Mouse (Mus musculus) MEL (cell line): ENCODE results near the gene Sbk2.

Experiments
- CTCF ChIP-seq, 3 experiments: IDR thresholded peaks in 2 of 3; conservative IDR thresholded peaks in 1 of 3; 2 replicates each; pipeline ENCODE4 v1.5.1; 2011 to 2012; ENCODE audit warnings: low read length in 3 of 3, low read depth in 2 of 3, mild to moderate bottlenecking in 2 of 3, improper control_type of control experiment in 1 of 3, inconsistent platforms in 1 of 3, mixed read lengths in 1 of 3, moderate library complexity in 1 of 3; ENCODE audit not compliant: control insufficient read depth in 1 of 3, insufficient read depth in 1 of 3, poor library complexity in 1 of 3, severe bottlenecking in 1 of 3
- POLR2A ChIP-seq, 2 experiments: IDR thresholded peaks; 2 replicates each; pipeline ENCODE4 v1.6.1; 2011 to 2012; ENCODE audit warnings: low read length in 2 of 2, mild to moderate bottlenecking in 2 of 2, control low read depth in 1 of 2, improper control_type of control experiment in 1 of 2, low read depth in 1 of 2, moderate library complexity in 1 of 2; ENCODE audit not compliant: control insufficient read depth in 1 of 2, insufficient read depth in 1 of 2, poor library complexity in 1 of 2

GRCm38 (mm10) chr7:4895186-4895585 is 69.0 kb downstream of the Sbk2 start:
- TF ChIP-seq POLR2A (IDR thresholded peaks at IDR 0.05; ENCODE audit: control insufficient read depth in 1 of 2, insufficient read depth in 1 of 2, low read depth in 1 of 2, low read length in 2 of 2, poor library complexity in 1 of 2) (no peak), CTCF (IDR thresholded peaks at IDR 0.05 in 2 of 3, conservative IDR thresholded peaks at IDR 0.05 in 1 of 3; ENCODE audit: control insufficient read depth in 1 of 3, insufficient read depth in 1 of 3, low read depth in 2 of 3, low read length in 3 of 3, poor library complexity in 1 of 3, severe bottlenecking in 1 of 3) (no peak)
